Mouse (Mus musculus) stomach, embryonic 15.5 days (tissue): ENCODE measurements at regions not wholly inside any gene's neighbourhood (a gene's known extent, or its start where the extent isn't known, plus 50 kb on each side); places are given as distances from the start of the nearest gene placed in this dataset. TPM values are rescaled to one million over a fixed set of nuclear protein-coding genes. Genes with fewer than 3 reads are reported as not detected.

Source experiments
- microRNA-seq: library from miRNA; unstranded; fragments of <30 nt; microRNA quantifications from one replicate; pipeline ENCODE4, GENCODE M21; 2016

Small RNA genes in the stretch of these regions (microRNA-seq; reads per million reads assigned to microRNA genes)
- not detected for gene Gm27628
